Mouse (Mus musculus) heart, embryonic 12.5 days (tissue): ENCODE data around the gene Cend1. TPM values are rescaled to one million over a fixed set of nuclear protein-coding genes. Genes with fewer than 3 reads are reported as not detected.

Source experiments
- ATAC-seq: fragments of 200-750 bp; cut with Nextera tagmentation; 2 replicates; pipeline ENCODE4 v1.8.0; 2017; ENCODE audit warnings: moderate TSS enrichment, moderate library complexity; ENCODE audit not compliant: insufficient number of reproducible peaks, low FRiP score
- H3K27ac ChIP-seq: fragments of 300-500 bp; sonication (generic); 2 replicates; pipeline ENCODE4 v1.5.1; 2016; ENCODE audit warnings: mild to moderate bottlenecking, moderate library complexity; ENCODE audit not compliant: poor library complexity, severe bottlenecking
- H3K27me3 ChIP-seq: fragments of 300-500 bp; sonication (generic); replicated peaks from 2 replicates; pipeline ENCODE4 v1.6.1; 2016; ENCODE audit warnings: mild to moderate bottlenecking, moderate library complexity
- H3K36me3 ChIP-seq: fragments of 300-500 bp; sonication (generic); 2 replicates; pipeline ENCODE4 v1.6.1; 2016; ENCODE audit warnings: mild to moderate bottlenecking, moderate library complexity
- H3K4me1 ChIP-seq: fragments of 300-500 bp; sonication (generic); replicated peaks from 2 replicates; pipeline ENCODE4 v1.6.1; 2016; ENCODE audit warnings: mild to moderate bottlenecking
- H3K4me2 ChIP-seq: fragments of 300-500 bp; sonication (generic); 2 replicates; pipeline ENCODE4 v1.6.1; 2016; ENCODE audit warnings: mild to moderate bottlenecking, moderate library complexity
- H3K4me3 ChIP-seq: fragments of 300-500 bp; sonication (generic); 2 replicates; pipeline ENCODE4 v1.5.1; 2016; ENCODE audit warnings: mild to moderate bottlenecking
- H3K9ac ChIP-seq: fragments of 300-500 bp; sonication (generic); 2 replicates; pipeline ENCODE4 v1.6.1; 2016; ENCODE audit warnings: mild to moderate bottlenecking, moderate library complexity
- H3K9me3 ChIP-seq: fragments of 300-500 bp; sonication (generic); replicated peaks from 2 replicates; pipeline ENCODE4 v1.6.1; 2016; ENCODE audit warnings: mild to moderate bottlenecking, moderate library complexity
- WGBS: fragments of 180-500 bp; shearing (Covaris S2); methylation state at CpG from one replicate; pipeline ENCODE4 v1.1.7; 2016; 5-methylcytosine and 5-hydroxymethylcytosine counted together
- polyA plus RNA-seq: library from polyadenylated mRNA; unstranded; fragments of >200 nt; fragmentation: Nextera tagmentation; extraction: Ambion mirVana; gene quantifications from 2 replicates; pipeline ENCODE4 v1.2.1, GENCODE M21; 2016

The Cend1 gene
- polyA plus RNA-seq, 1 experiment from 2014 or later: 14.6 TPM

DNA sequence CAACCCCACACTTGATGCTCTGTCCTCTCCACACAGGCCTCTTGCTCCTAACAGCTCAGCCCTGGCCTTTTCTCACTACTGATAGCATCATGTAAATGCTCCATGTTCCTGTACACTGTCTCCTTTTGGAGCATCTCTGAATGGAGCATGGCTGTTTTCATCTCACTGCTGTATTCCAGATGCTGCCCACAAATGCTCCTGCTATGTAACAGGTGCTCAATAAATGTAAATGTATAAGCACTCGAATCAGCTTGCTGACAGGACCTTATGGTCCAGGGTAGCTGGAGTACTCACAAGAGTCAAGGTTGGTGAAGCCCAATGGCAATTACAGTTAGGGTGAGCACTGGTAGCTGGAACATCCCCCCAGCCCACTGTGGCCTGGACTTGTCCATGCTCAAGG is 41.9 kb upstream of the Cend1 start:
- 93% methylated on average over 1 of the region's 1 CpGs for WGBS

DNA sequence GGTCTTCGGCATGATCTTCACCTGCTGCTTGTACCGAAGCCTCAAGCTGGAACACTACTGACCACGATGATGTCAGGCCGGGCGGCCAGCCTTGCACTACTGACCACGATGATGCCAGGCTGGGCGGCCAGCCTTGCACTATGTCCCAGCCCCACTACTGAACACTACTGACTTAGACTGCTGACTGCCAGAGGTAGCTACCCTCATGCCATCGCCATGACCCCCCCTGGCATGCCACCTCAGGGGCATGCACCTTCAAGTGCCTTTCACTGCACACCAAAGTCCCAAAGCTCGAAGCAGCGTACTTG is 41.3 kb upstream of the Cend1 start:
- no peak overlapping the region for H3K4me3 ChIP-seq
- WGBS: 92% methylated on average over 10 of the region's 10 CpGs
- H3K4me2 ChIP-seq: no peak overlapping the region
- H3K4me1 ChIP-seq: peaks cover 53% of the 10 kb centered on the region
- no peak overlapping the region for H3K9ac ChIP-seq
- peaks cover 36% of the 10 kb centered on the region for H3K36me3 ChIP-seq
- no peak for ATAC-seq
- H3K9me3 ChIP-seq: no peaks in the 10 kb centered on the region
- H3K27me3 ChIP-seq: peaks cover 6% of the 10 kb centered on the region
- H3K27ac ChIP-seq: no peak overlapping the region

More for the DNA sequence above, 41.9 kb upstream of the Cend1 start:
- no peak for ATAC-seq
- H3K27ac ChIP-seq: peak overlapping the region; percentile 8; the same call in 1 of the 2 replicates
- H3K4me3 ChIP-seq: no peak overlapping the region
- H3K9me3 ChIP-seq: no peaks in the 10 kb centered on the region
- H3K4me2 ChIP-seq: no peak overlapping the region
- no peak overlapping the region for H3K9ac ChIP-seq
- H3K4me1 ChIP-seq: peaks cover 54% of the 10 kb centered on the region
- H3K36me3 ChIP-seq: peaks cover 36% of the 10 kb centered on the region
- H3K27me3 ChIP-seq: no peaks in the 10 kb centered on the region

DNA sequence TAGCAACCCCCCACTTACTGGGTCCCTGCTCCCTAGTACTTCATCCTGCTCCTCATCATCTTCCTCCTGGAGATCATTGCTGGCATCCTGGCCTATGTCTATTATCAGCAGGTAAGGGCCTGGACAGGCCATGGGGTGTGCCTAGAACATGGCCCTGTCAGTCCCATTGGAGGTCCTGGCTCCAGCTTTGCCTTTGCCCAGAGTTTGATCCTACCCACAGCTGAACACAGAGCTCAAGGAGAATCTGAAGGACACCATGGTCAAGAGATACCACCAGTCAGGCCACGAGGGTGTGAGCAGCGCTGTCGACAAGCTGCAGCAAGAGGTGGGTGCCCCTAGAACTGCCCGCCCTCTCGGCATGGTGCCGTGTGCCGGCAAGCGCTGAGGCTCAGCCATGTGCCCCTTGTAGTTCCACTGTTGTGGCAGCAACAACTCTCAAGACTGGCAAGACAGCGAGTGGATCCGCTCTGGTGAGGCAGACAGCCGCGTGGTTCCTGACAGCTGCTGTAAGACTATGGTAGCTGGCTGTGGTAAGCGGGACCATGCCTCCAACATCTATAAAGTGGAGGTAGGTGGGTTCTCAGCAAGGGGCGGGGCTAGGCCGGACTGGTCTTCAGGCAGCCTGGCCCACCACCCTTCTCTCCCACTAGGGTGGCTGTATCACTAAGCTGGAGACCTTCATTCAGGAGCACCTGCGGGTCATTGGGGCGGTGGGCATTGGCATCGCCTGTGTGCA is 40.8 kb upstream of the Cend1 start:
- H3K9ac ChIP-seq: peak overlapping the region; percentile 87
- 0 out of 2 replicates have a peak overlapping the region, but pooled peaks have one; percentile 73 for H3K4me3 ChIP-seq
- WGBS: 84% methylated on average over 18 of the region's 18 CpGs
- H3K27me3 ChIP-seq: peaks cover 11% of the 10 kb centered on the region
- no peaks in the 10 kb centered on the region for H3K9me3 ChIP-seq
- no peak for ATAC-seq
- H3K4me2 ChIP-seq: peak overlapping the region; percentile 93; the same call in 1 of the 2 replicates
- H3K27ac ChIP-seq: peak overlapping the region; percentile 99; the same call in 1 of the 2 replicates
- H3K36me3 ChIP-seq: peaks cover 36% of the 10 kb centered on the region
- H3K4me1 ChIP-seq: peaks cover 57% of the 10 kb centered on the region

DNA sequence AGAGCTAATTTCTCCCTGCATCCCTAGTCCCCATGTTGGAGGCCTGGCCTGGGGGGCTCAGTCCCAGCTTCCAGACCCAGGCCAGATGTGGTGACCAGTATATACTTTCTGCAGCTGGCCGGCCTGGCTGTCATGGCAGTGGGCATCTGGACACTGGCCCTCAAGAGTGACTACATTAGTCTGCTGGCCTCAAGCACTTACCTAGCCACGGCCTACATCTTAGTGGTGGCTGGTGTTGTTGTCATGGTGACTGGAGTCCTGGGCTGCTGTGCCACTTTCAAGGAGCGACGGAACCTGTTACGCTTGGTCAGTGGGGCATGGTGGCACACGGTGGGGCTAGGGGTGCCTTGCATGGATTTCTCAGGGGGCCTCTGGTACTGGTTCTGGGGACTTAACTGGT is 40.1 kb upstream of the Cend1 start:
- H3K36me3 ChIP-seq: peaks cover 36% of the 10 kb centered on the region
- peak overlapping the region; percentile 93 for H3K4me2 ChIP-seq
- H3K9me3 ChIP-seq: no peaks in the 10 kb centered on the region
- no peak for ATAC-seq
- H3K4me3 ChIP-seq: peak overlapping the region; percentile 73
- peaks cover 18% of the 10 kb centered on the region for H3K27me3 ChIP-seq
- peaks cover 64% of the 10 kb centered on the region for H3K4me1 ChIP-seq
- H3K9ac ChIP-seq: peak overlapping the region; percentile 87
- H3K27ac ChIP-seq: peak overlapping the region; percentile 99
- 86% methylated on average over 6 of the region's 6 CpGs for WGBS

DNA sequence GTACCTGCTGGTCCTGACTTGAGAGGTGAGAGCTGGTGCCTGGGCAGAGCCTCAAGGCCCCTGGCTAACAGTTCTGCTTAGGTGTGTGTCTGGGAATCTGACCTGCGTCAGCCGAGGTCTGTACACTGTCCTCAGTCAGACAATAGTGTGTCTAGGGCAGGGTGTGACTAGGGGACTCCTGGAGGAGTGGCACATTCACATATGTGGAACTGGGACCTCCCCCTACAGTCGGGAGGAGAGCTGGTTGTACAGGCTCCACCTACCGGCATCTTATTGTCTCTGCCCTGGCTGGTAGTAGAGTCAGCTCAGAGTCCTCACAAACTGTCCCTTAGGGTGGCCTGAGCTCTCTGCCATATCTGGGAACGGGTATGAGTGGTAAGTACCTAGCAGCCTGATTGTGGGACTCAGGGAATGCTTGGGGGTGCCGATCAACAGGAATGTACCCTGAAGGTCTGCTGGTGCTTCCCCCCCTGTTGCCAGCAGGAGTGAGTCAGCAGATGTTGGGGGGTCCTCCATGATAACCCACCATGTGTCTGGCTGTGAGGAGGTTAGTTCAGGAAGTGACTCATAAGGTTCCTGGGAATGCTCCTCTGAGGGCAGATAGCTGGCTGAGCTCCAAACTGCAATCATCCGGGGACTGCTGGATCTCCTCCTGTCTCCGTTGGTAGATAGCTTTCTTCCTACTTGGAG is 39.4 kb upstream of the Cend1 start:
- H3K27ac ChIP-seq: peak overlapping the region; percentile 99
- peaks cover 64% of the 10 kb centered on the region for H3K4me1 ChIP-seq
- no peaks in the 10 kb centered on the region for H3K9me3 ChIP-seq
- peak overlapping the region; percentile 73 for H3K4me3 ChIP-seq
- 1% methylated on average over 8 of the region's 8 CpGs for WGBS
- peak overlapping the region; percentile 93 for H3K4me2 ChIP-seq
- H3K27me3 ChIP-seq: peaks cover 25% of the 10 kb centered on the region
- H3K36me3 ChIP-seq: peaks cover 36% of the 10 kb centered on the region
- peak; percentile 77 for ATAC-seq
- H3K9ac ChIP-seq: peak overlapping the region; percentile 87

DNA sequence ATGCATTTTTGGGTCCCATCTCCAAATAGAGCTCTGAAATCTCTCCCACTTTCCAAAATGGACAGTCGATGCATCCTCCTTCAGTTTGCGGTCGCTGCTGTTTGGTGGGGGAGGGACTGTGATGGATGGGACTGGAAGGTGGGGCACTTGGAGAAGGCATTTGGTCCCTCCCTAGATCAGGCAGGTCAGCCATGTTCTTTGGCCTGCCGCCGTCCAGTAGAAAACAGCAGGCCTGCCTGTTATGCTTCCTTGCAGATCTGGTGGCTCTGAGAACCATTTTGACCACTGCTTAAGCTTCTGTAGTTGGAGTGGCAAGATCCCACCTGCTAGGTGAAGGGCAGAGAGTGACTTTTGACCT is 38.9 kb upstream of the Cend1 start:
- Histone ChIP-seq H3K9me3 (no peaks in the 10 kb centered on the region), H3K27ac (peak overlapping the region; percentile 99), H3K4me1 (peaks cover 64% of the 10 kb centered on the region), H3K4me2 (peak overlapping the region; percentile 93), H3K27me3 (peaks cover 30% of the 10 kb centered on the region), H3K36me3 (peaks cover 36% of the 10 kb centered on the region), H3K9ac (peak overlapping the region; percentile 87), H3K4me3 (peak overlapping the region; percentile 73)
- no peak for ATAC-seq
- 8% methylated on average over 5 of the region's 5 CpGs for WGBS

DNA sequence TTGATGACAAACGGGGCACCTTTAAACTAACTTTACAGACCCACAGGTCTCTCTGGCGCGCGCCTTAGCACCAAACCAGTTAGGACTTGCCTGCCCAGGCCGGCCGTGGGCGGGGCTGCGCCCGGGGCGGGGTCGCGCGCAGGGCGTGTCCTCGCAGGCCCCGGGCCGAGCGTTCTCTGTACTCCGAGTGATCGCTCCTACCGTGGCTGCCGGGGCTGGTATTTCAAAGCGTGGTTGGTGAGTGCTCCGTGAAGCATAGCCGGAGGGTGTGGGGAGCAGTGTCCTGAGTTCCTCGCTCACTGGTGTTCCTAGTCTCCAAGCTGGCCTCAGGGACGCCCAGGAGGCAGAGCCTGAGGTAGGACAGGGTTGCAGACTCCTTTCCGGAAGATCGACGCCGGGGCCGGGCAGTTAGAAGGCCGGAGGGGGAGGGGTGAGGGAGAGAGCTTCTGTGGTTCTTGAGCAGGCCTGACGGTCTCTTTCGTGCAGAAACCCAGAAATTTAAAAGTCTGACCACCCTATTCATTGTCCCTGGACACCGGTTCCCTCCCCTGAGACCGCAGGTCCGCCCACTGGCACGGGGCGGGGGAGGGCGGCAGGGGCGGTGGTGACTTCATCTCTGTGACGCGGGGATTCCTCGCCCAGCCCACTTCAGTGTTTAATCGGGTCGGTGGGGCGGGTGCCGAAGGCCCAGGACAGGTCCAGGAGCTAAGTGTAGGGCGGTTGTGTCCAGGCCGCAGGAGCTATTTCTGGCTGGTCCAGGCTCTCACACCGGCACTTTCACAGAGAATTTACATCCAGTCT is 38.1 kb upstream of the Cend1 start, which contains the start of gene Cd151:
Gene Cd151, plus strand, starts transcription at position 163 of the 801 bp plus-strand sequence.
- Histone ChIP-seq H3K27ac (peak within 1 kb of the TSS; percentile 99), H3K36me3 (peaks cover 31% of the 10 kb centered on the region), H3K4me1 (peaks cover 66% of the 10 kb centered on the region), H3K9me3 (no peaks in the 10 kb centered on the region), H3K4me3 (peak within 1 kb of the TSS; percentile 73), H3K9ac (peak within 1 kb of the TSS; percentile 87), H3K4me2 (peak within 1 kb of the TSS; percentile 93), H3K27me3 (peaks cover 36% of the 10 kb centered on the region)
- under 1% methylated on average over 52 of the region's 52 CpGs for WGBS
- peak; percentile 87 for ATAC-seq

DNA sequence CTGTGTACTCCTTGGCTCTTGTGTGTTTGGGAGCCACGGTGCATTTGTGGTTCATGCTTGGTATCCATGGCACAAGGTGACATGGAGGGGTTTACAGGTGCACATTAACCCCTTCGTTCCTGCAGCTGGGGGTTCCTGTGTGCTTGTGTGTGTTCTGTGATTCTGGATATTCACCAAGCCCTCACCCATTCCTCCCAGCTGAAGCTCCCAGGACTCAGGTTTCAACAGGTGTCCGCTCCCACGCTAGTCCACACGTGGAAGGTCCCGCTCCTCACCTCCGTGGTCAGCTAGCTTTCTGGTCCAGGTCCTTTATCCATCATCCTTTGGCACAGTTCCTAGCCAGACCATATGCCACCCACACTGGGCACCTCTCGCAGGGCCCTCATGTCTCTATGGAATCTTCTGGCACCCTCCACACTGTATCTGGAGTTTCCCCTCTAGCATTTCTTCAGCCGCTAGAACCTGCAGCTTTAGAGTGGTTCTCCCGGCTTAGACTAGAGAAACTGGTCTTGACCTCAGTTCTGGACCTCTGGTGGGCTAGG is 37.4 kb upstream of the Cend1 start:
- Histone ChIP-seq H3K4me3 (peak overlapping the region; percentile 73), H3K27me3 (peaks cover 44% of the 10 kb centered on the region), H3K9me3 (no peaks in the 10 kb centered on the region), H3K27ac (peak overlapping the region; percentile 99), H3K36me3 (peaks cover 25% of the 10 kb centered on the region), H3K4me2 (peak overlapping the region; percentile 93), H3K4me1 (peaks cover 72% of the 10 kb centered on the region), H3K9ac (peak overlapping the region; percentile 87)
- 60% methylated on average over 10 of the region's 10 CpGs for WGBS
- no peak for ATAC-seq

DNA sequence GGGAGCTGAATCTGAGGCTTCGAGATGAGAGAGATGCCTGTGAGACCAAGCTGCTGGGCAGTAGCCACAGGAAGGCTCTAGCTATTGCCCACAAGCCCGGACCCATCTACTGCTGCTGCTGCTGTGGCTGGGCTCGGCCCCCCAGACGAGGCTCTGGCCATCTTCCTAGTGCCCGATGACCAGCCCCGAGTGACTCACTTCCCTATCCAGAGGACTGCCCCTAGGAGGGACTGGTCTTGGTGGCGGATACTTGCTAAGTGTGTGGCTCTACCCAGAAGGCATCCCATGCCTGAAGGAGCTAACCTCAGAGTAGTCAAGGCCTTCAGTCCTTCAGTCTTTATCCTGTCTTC is 36.7 kb upstream of the Cend1 start:
- Histone ChIP-seq H3K4me1 (peaks cover 75% of the 10 kb centered on the region), H3K4me3 (no peak overlapping the region), H3K9ac (0 out of 2 replicates have a peak overlapping the region, but pooled peaks have one; percentile 53), H3K27me3 (peaks cover 49% of the 10 kb centered on the region), H3K9me3 (no peaks in the 10 kb centered on the region), H3K4me2 (0 out of 2 replicates have a peak overlapping the region, but pooled peaks have one; percentile 63), H3K36me3 (peaks cover 19% of the 10 kb centered on the region), H3K27ac (peak overlapping the region; percentile 36; the same call in 1 of the 2 replicates)
- WGBS: 55% methylated on average over 7 of the region's 7 CpGs
- ATAC-seq: no peak

DNA sequence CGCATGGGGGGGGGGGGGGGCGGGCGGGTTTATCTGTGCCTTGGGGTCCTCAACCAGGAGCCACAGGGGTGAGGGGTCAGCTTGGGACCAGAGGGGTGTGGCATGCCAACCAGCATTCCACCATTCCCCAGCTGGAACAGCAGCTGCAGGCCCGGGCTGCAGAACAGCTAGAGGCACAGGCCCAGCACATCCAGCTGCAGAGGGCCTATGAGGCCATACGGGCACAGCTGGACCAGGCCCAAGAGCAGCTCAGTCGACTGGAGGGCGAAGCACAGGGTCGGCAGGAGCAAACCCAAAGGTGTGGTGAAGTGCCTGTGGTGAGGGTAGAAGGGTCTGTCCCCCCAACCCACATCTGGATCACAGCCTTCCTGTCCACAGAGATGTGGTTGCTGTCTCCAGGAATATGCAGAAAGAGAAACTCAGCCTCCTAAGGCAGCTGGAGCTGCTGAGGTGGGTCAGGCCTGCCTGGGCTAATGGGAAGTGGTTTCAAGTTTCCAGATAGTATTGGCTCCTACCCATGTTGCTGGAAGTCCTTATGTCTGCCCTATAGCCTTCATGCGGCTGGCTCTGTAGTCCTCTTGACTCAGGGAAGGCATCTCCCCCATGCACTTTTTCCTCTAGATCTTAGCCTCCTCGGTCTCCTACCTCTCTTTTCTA is 36.2 kb upstream of the Cend1 start:
- Histone ChIP-seq H3K27ac (peak overlapping the region; percentile 36; the same call in 1 of the 2 replicates), H3K9me3 (no peaks in the 10 kb centered on the region), H3K4me3 (no peak overlapping the region), H3K9ac (peak overlapping the region; percentile 53), H3K4me1 (peaks cover 78% of the 10 kb centered on the region), H3K36me3 (peaks cover 14% of the 10 kb centered on the region), H3K27me3 (peaks cover 54% of the 10 kb centered on the region), H3K4me2 (peak overlapping the region; percentile 63)
- WGBS: 40% methylated on average over 8 of the region's 10 CpGs
- ATAC-seq: no peak
